Mouse (Mus musculus) spleen, adult 12 weeks (tissue): ENCODE results near the gene Eps8l2.

Experiments used
- DNase-seq: peaks from one replicate; pipeline ENCODE4 v3.0.0; 2022; ENCODE audit warnings: low spot score

Gene Eps8l2

DNA sequence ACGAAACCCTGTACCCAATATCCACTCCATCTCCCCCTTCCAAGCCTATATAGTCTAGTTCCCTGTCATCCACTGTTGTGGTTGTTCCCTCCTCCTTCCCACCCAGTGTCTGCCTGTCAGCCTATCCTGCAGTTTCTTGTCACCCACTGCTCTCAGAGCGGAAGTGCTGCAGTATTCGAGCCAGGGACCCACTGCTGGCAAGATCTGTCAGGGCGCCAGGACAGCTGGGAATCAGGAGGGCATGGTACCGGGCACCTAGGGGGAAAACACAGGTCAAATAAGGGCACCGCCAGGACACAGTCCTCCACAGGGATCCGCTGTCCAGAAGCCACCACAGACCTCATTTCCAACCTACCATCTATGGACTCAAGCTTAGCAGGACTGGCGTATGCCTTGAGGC lies 72.0 kb downstream of the Eps8l2 start:
- no peak for DNase-seq

DNA sequence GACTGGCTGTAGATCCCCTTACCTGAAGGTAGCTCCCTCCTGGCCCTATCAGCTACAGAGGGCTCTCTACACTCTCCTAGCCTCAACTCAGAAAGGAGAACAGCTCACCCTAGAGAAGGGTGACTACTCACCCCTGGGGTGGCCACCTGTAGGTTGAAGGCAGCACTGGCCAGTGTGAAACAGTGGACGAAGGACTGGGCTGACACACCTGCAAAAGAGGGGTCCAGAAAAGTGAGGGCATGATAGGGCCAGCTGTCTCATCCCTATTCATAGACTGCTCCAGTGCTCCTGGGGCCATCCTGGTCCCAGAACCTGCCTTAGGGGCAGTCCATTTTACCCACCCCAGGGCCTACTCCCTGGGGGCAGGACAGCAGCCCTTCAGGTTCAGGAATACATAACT lies 73.0 kb downstream of the Eps8l2 start:
- no peak for DNase-seq
